Mouse (Mus musculus): ENCODE measurements at regions not wholly inside any gene's neighbourhood (a gene's known extent, or its start where the extent isn't known, plus 50 kb on each side); places are given as distances from the start of the nearest gene placed in this dataset.

- DNase-seq, result peak; percentile 23
Measured at GRCm38 (mm10) chr3:120747678-120748077, 423.8 kb downstream of the Rwdd3 start.

- DNase-seq, result no peak
Measured at GRCm38 (mm10) chr3:120733332-120733731, 438.2 kb downstream of the Rwdd3 start.

GRCm38 (mm10) chr3:120732391-120732790, 439.1 kb downstream of the Rwdd3 start:
- no peak for DNase-seq

GRCm38 (mm10) chr3:120731287-120731686, 440.2 kb downstream of the Rwdd3 start:
- no peak for DNase-seq

- DNase-seq, result no peak
Measured at GRCm38 (mm10) chr3:120730225-120730624, 441.3 kb downstream of the Rwdd3 start.

- no peak for DNase-seq
Measured at GRCm38 (mm10) chr3:120729671-120730070, 441.8 kb downstream of the Rwdd3 start.

GRCm38 (mm10) chr3:120685227-120685626, 486.3 kb downstream of the Rwdd3 start:
- DNase-seq, result no peak

- no peak for DNase-seq
Measured at GRCm38 (mm10) chr3:120675906-120676305, 495.6 kb downstream of the Rwdd3 start.

GRCm38 (mm10) chr3:120668654-120669053, 502.8 kb downstream of the Rwdd3 start:
- DNase-seq, result no peak

- no peak for DNase-seq
Measured at GRCm38 (mm10) chr3:120662521-120662920, 509.0 kb downstream of the Rwdd3 start.

- DNase-seq, result no peak
Measured at GRCm38 (mm10) chr3:120660776-120661175, 510.7 kb downstream of the Rwdd3 start.

GRCm38 (mm10) chr3:120649047-120649868, 522.2 kb downstream of the Rwdd3 start:
- no peak for DNase-seq

- no peak for DNase-seq
Measured at GRCm38 (mm10) chr3:120648391-120648790, 523.1 kb downstream of the Rwdd3 start.

- DNase-seq, result no peak
Measured at GRCm38 (mm10) chr3:120636669-120637305, 534.7 kb downstream of the Rwdd3 start.

GRCm38 (mm10) chr3:120618358-120618757, 553.1 kb downstream of the Rwdd3 start:
- DNase-seq, result no peak

- no peak for DNase-seq
Measured at GRCm38 (mm10) chr3:120594226-120594625, 577.3 kb downstream of the Rwdd3 start.

- DNase-seq, result no peak
Measured at GRCm38 (mm10) chr3:120591183-120591582, 580.3 kb downstream of the Rwdd3 start.

- DNase-seq, result no peak
Measured at GRCm38 (mm10) chr3:120570806-120571425, 600.6 kb downstream of the Rwdd3 start.

GRCm38 (mm10) chr3:120541556-120542476, 629.7 kb downstream of the Rwdd3 start:
- no peak for DNase-seq

- no peak for DNase-seq
Measured at GRCm38 (mm10) chr3:120533901-120534300, 637.6 kb downstream of the Rwdd3 start.

- DNase-seq, result no peak
Measured at GRCm38 (mm10) chr3:120531880-120532580, 639.5 kb downstream of the Rwdd3 start.

- DNase-seq, result no peak
Measured at GRCm38 (mm10) chr3:120511651-120512050, 659.8 kb downstream of the Rwdd3 start.
